Mouse (Mus musculus) retina, embryonic 14.5 days (tissue): ENCODE data around the gene Olfr965.
"Not testable (repeated sequence)": the region's sequence is repeated elsewhere in the genome, so short reads cannot be mapped to it uniquely, and the experiment has no call there.

Source experiments
- DNase-seq: peaks from one replicate; pipeline ENCODE4 v3.0.0-alpha.2; 2015; ENCODE audit warnings: low spot score

The Olfr965 gene

GRCm38 (mm10) chr9:39711053-39711452, at the start of gene Olfr965:
TSS of gene Olfr965 (plus strand) at chr9:39711353.
- DNase-seq = no peak

- DNase-seq = no peak
Measured at GRCm38 (mm10) chr9:39666905-39667304, 44.2 kb upstream of the Olfr965 start, which contains the start of gene Olfr963. TSS of gene Olfr963 (plus strand) at chr9:39667205.

GRCm38 (mm10) chr9:39669723-39670122, 41.4 kb upstream of the Olfr965 start:
- no peak for DNase-seq

- DNase-seq = no peak
Measured at GRCm38 (mm10) chr9:39674820-39675219, 36.3 kb upstream of the Olfr965 start.

GRCm38 (mm10) chr9:39678557-39678956, 32.6 kb upstream of the Olfr965 start:
- no peak for DNase-seq

GRCm38 (mm10) chr9:39679280-39679679, 31.9 kb upstream of the Olfr965 start:
- no peak for DNase-seq

- not testable (repeated sequence) for DNase-seq
Measured at GRCm38 (mm10) chr9:39701123-39701522, 10.0 kb upstream of the Olfr965 start.

GRCm38 (mm10) chr9:39707017-39707416, 4.1 kb upstream of the Olfr965 start, which contains the start of gene Olfr149:
TSS of gene Olfr149 (minus strand) at chr9:39707117.
- no peak for DNase-seq

- DNase-seq = no peak
Measured at GRCm38 (mm10) chr9:39708958-39709357, 2.2 kb upstream of the Olfr965 start.

GRCm38 (mm10) chr9:39730678-39731077, 19.5 kb downstream of the Olfr965 start, which contains the start of gene Olfr150:
TSS of gene Olfr150 (plus strand) at chr9:39730978.
- DNase-seq = no peak

GRCm38 (mm10) chr9:39740741-39741140, 29.6 kb downstream of the Olfr965 start:
- DNase-seq = no peak

- DNase-seq = no peak
Measured at GRCm38 (mm10) chr9:39745949-39746348, 34.8 kb downstream of the Olfr965 start, which contains the start of gene Olfr967. TSS of gene Olfr967 (plus strand) at chr9:39746249.

GRCm38 (mm10) chr9:39746428-39746827, 35.3 kb downstream of the Olfr965 start:
- DNase-seq = no peak
